Mouse (Mus musculus) spleen, postnatal 36 days (tissue): Measurements from ENCODE around the gene Soat2.

Experiments
- DNase-seq, 2 experiments: peaks; one replicate each; pipeline ENCODE4 v3.0.0; 2022; ENCODE audit warnings: low spot score in 2 of 2, mixed read lengths in 1 of 2

Soat2 gene

GRCm38 (mm10) chr15:102150301-102151135 is at the start of gene Soat2:
Soat2 (plus strand) TSS chr15:102150526.
- peak in 1 of 2 experiments; percentile 43 for DNase-seq

GRCm38 (mm10) chr15:102100996-102101671 is 49.2 kb upstream of the Soat2 start:
- DNase-seq: no peak

GRCm38 (mm10) chr15:102101672-102102541 is 48.4 kb upstream of the Soat2 start:
- no peak for DNase-seq

GRCm38 (mm10) chr15:102102548-102103121 is 47.7 kb upstream of the Soat2 start:
- no peak for DNase-seq

- DNase-seq: no peak
Observed at GRCm38 (mm10) chr15:102103371-102103946, 46.9 kb upstream of the Soat2 start.

- no peak for DNase-seq
Observed at GRCm38 (mm10) chr15:102103947-102104555, 46.3 kb upstream of the Soat2 start.

GRCm38 (mm10) chr15:102105360-102105759 is 45.0 kb upstream of the Soat2 start:
- DNase-seq: no peak

GRCm38 (mm10) chr15:102105764-102106730 is 44.3 kb upstream of the Soat2 start:
- peak; percentile 44 to 50 for DNase-seq

GRCm38 (mm10) chr15:102106754-102107456 is 43.4 kb upstream of the Soat2 start:
- no peak for DNase-seq

GRCm38 (mm10) chr15:102107689-102108573 is 42.4 kb upstream of the Soat2 start:
- DNase-seq: peak; percentile 41 to 54

- DNase-seq: peak; percentile 54 to 59
Observed at GRCm38 (mm10) chr15:102108651-102109525, 41.4 kb upstream of the Soat2 start.

- DNase-seq: no peak
Observed at GRCm38 (mm10) chr15:102110271-102110670, 40.1 kb upstream of the Soat2 start.

GRCm38 (mm10) chr15:102110701-102111494 is 39.4 kb upstream of the Soat2 start:
- DNase-seq: no peak

GRCm38 (mm10) chr15:102111495-102111829 is 38.9 kb upstream of the Soat2 start:
- DNase-seq: no peak

- no peak for DNase-seq
Observed at GRCm38 (mm10) chr15:102112181-102112580, 38.1 kb upstream of the Soat2 start.

- no peak for DNase-seq
Observed at GRCm38 (mm10) chr15:102112827-102113226, 37.5 kb upstream of the Soat2 start.
